Mouse (Mus musculus) large intestine, adult 2 months (tissue): ENCODE data around the gene Il10. TPM values are rescaled to one million over a fixed set of nuclear protein-coding genes. Genes with fewer than 3 reads are reported as not detected.

ENCODE experiments used
- DNase-seq: peaks from one replicate; pipeline ENCODE4 v3.0.0-alpha.2; 2012; ENCODE audit warnings: low read depth, low spot score
- WGBS: fragments of 180-500 bp; shearing (Covaris S2); methylation state at CpG from one replicate; pipeline ENCODE4 v1.1.7; 2018; 5-methylcytosine and 5-hydroxymethylcytosine counted together
- polyA plus RNA-seq: library from polyadenylated mRNA; depleted of rRNA; stranded (reverse); fragments of >200 nt; gene quantifications from 2 replicates; pipeline ENCODE4 v1.2.3, GENCODE M21; 2012; rRNA removed

Il10 gene
- 0.14 and 0.22 TPM in 2 replicates for polyA plus RNA-seq

GRCm38 (mm10) chr1:131019492-131020098 is at the start of gene Il10:
Il10 (plus strand) TSS chr1:131019845.
- 61% methylated on average over 8 of the region's 8 CpGs for WGBS
- no peak for DNase-seq

- 43% methylated on average over 1 of the region's 1 CpGs for WGBS
- DNase-seq, result peak; percentile 19
These were observed 40.2 kb upstream of the Il10 start for GRCm38 (mm10) chr1:130979455-130979854.

- DNase-seq, result peak; percentile 8
- 23% methylated on average over 7 of the region's 7 CpGs for WGBS
These were observed 35.2 kb upstream of the Il10 start for GRCm38 (mm10) chr1:130984441-130984840.

GRCm38 (mm10) chr1:130987001-130987400 is 32.6 kb upstream of the Il10 start:
- DNase-seq, result no peak

GRCm38 (mm10) chr1:130987418-130987817 is 32.2 kb upstream of the Il10 start:
- no peak for DNase-seq

More at GRCm38 (mm10) chr1:130987001-130987400, 32.6 kb upstream of the Il10 start:
- 86% methylated on average over 5 of the region's 5 CpGs for WGBS

GRCm38 (mm10) chr1:130989331-130989730 is 30.3 kb upstream of the Il10 start:
- 27% methylated on average over 3 of the region's 3 CpGs for WGBS
- DNase-seq, result no peak

GRCm38 (mm10) chr1:130990448-130990847 is 29.2 kb upstream of the Il10 start:
- WGBS, result 84% methylated on average over 1 of the region's 1 CpGs
- DNase-seq, result no peak

- DNase-seq, result no peak
- 79% methylated on average over 9 of the region's 9 CpGs for WGBS
These were observed 26.0 kb upstream of the Il10 start for GRCm38 (mm10) chr1:130993574-130994154.

- 51% methylated on average over 1 of the region's 1 CpGs for WGBS
- DNase-seq, result no peak
These were observed 24.1 kb upstream of the Il10 start for GRCm38 (mm10) chr1:130995515-130995914.

GRCm38 (mm10) chr1:130996356-130996755 is 23.3 kb upstream of the Il10 start:
- WGBS, result 87% methylated on average over 10 of the region's 10 CpGs
- no peak for DNase-seq

- WGBS, result 85% methylated on average over 4 of the region's 4 CpGs
- no peak for DNase-seq
These were observed 22.2 kb upstream of the Il10 start for GRCm38 (mm10) chr1:130997441-130997840.

GRCm38 (mm10) chr1:130998321-130998720 is 21.3 kb upstream of the Il10 start:
- no peak for DNase-seq
- WGBS, result 93% methylated on average over 10 of the region's 10 CpGs

GRCm38 (mm10) chr1:130999708-131000107 is 19.9 kb upstream of the Il10 start:
- 81% methylated on average over 4 of the region's 4 CpGs for WGBS
- DNase-seq, result no peak

GRCm38 (mm10) chr1:131000296-131000695 is 19.3 kb upstream of the Il10 start:
- WGBS, result 82% methylated on average over 3 of the region's 3 CpGs
- no peak for DNase-seq

- WGBS, result 72% methylated on average over 2 of the region's 2 CpGs
- DNase-seq, result no peak
These were observed 17.1 kb upstream of the Il10 start for GRCm38 (mm10) chr1:131002561-131002960.

- no peak for DNase-seq
- 62% methylated on average over 17 of the region's 17 CpGs for WGBS
These were observed 16.4 kb upstream of the Il10 start for GRCm38 (mm10) chr1:131003037-131003922.

- WGBS, result 41% methylated on average over 1 of the region's 1 CpGs
- no peak for DNase-seq
These were observed 13.6 kb upstream of the Il10 start for GRCm38 (mm10) chr1:131006069-131006468.

GRCm38 (mm10) chr1:131010201-131011153 is 9.2 kb upstream of the Il10 start:
- no peak for DNase-seq
- WGBS, result 75% methylated on average over 17 of the region's 17 CpGs

GRCm38 (mm10) chr1:131012494-131012893 is 7.2 kb upstream of the Il10 start:
- 73% methylated on average over 8 of the region's 8 CpGs for WGBS
- no peak for DNase-seq

GRCm38 (mm10) chr1:131013926-131014325 is 5.7 kb upstream of the Il10 start:
- WGBS, result 92% methylated on average over 5 of the region's 5 CpGs

More at GRCm38 (mm10) chr1:131013926-131014325, 5.7 kb upstream of the Il10 start:
- no peak for DNase-seq
